Mouse (Mus musculus): ENCODE data around the gene Tbc1d13. TPM values are rescaled to one million over a fixed set of nuclear protein-coding genes. Genes with fewer than 3 reads are reported as not detected.
A peak's percentile ranks its signal among the peaks of the same experiment; 100 is the strongest.

Gene Tbc1d13
- 10 to 100 TPM; 49.6 to 53.3 TPM for total RNA-seq (2021)
- long read RNA-seq, experiment 1, partial matches to known transcripts = 0 of 3 reads
- long read RNA-seq, experiment 1, other reads (novel, unspliced or antisense) = 3 of 3 reads
- long read RNA-seq, experiment 2, partial matches to known transcripts = 0 of 4 reads
- long read RNA-seq, experiment 2, other reads (novel, unspliced or antisense) = 4 of 4 reads

- peak within 1 kb of the TSS; percentile 83 for H3K27ac ChIP-seq
- no peak for TF ChIP-seq CTCF (IDR thresholded peaks at IDR 0.05)
- H3K4me3 ChIP-seq = peak within 1 kb of the TSS; percentile 96
- peak; percentile 97 to 98 for DNase-seq (ENCODE audit: extremely low spot score in 1 of 2, low spot score in 2 of 2)
- intact Hi-C loops (cut with DNase I) = loop anchor here (5.0 kb wide), 1 partner anchor 39 kb away; the partner anchor contains the start of gene Endog
Measured at GRCm38 (mm10) chr2:30133613-30134377, at the start of gene Tbc1d13. TSS of gene Tbc1d13 (plus strand) at chr2:30133746.

DNA sequence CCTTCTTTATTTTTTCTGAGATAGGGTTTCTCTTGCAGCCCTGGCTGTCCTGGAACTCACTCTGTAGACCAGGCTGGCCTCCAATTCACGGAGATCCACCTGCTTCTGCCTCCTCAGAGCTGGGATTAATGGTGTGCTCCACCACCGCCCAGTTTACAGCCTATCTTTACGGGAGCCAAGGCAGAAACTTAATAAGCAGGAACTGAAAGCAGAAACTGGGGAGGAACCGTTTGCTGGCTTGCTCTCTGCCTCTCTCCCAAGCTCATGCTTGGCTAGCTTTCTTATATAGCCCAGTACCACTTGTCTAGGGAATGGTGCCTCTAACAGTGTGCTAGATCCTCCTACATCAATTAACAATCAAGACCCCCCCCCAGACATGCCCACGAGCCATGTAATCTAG, 49.4 kb upstream of the Tbc1d13 start:
- DNase-seq (ENCODE audit: extremely low spot score in 1 of 2, low spot score in 2 of 2) = no peak
- no peak for TF ChIP-seq CTCF (IDR thresholded peaks at IDR 0.05)
- intact Hi-C loops (cut with DNase I) = no loop called here

DNA sequence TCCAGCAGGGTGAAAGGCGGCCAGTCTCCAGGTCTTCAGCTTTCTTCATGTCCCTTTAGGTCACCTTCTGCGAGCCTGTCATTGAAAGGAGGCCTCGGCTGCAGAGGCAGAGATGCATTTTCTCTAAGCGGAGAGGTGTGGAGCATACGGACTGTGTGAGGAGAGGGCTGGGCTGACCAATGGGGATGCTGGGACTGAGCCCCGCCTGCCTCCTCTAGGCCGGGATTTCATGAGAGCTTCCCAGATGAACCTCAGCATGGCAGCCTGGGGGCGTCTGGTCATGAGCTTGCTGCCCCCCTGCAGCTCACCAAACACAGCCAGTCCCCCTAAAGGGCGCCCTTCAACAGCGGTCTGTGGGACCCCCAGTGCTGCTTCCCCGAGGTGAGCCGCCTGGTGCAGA, 48.9 kb upstream of the Tbc1d13 start:
- TF ChIP-seq CTCF (IDR thresholded peaks at IDR 0.05) = no peak
- H3K4me3 ChIP-seq = no peak overlapping the region
- intact Hi-C loops (cut with DNase I) = no loop called here
- no peak for DNase-seq (ENCODE audit: extremely low spot score in 1 of 2, low spot score in 2 of 2)
- no peak overlapping the region for H3K27ac ChIP-seq

More for the DNA sequence above, 49.4 kb upstream of the Tbc1d13 start:
- no peak overlapping the region for H3K27ac ChIP-seq
- H3K4me3 ChIP-seq = no peak overlapping the region

DNA sequence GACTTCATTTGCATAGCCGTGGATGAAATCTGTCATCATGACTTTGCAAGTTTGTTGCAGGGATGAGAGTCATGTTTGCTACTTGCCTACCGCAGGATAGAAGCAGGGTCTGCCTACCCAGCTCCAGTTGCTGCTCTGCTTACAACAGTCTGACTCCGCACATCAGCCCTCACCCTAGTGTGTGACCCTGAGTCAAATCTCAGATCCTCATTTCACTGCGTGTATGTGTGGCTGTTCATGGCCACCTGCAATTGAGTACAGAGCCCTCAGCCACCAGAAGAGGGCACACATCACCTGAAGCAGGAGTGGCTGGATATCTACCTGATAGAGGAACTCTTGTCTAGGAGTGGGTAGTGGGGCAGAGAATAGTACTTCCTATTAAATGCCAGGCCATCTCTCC, 46.2 kb upstream of the Tbc1d13 start:
- H3K27ac ChIP-seq = no peak overlapping the region
- no peak overlapping the region for H3K4me3 ChIP-seq
- intact Hi-C loops (cut with DNase I) = no loop called here
- TF ChIP-seq CTCF (IDR thresholded peaks at IDR 0.05) = no peak; the same call in 1 of the 2 replicates
- DNase-seq (ENCODE audit: extremely low spot score in 1 of 2, low spot score in 2 of 2) = no peak

DNA sequence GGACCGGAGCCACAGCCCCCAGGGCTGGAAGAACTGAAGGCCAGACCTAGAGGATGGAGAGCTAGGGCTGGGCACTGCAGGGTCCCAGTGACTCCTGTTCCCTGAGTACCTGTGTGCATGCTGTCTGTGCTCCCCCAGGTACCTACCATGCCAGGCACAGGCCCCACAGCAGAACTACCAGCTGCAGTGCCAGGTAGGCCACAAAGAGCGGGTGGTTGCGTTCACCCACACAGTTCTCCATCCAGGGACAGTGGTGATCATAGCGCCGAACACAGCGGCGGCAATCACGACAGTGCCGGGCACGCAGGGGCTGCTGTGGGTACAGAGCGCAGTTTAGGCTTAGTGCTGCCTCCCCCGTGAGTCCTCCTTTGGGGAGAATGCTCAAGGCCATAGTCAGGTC, 42.0 kb upstream of the Tbc1d13 start:
- H3K27ac ChIP-seq = no peak overlapping the region
- TF ChIP-seq CTCF (IDR thresholded peaks at IDR 0.05) = no peak
- H3K4me3 ChIP-seq = no peak overlapping the region
- no peak for DNase-seq (ENCODE audit: extremely low spot score in 1 of 2, low spot score in 2 of 2)
- intact Hi-C loops (cut with DNase I) = no loop called here

DNA sequence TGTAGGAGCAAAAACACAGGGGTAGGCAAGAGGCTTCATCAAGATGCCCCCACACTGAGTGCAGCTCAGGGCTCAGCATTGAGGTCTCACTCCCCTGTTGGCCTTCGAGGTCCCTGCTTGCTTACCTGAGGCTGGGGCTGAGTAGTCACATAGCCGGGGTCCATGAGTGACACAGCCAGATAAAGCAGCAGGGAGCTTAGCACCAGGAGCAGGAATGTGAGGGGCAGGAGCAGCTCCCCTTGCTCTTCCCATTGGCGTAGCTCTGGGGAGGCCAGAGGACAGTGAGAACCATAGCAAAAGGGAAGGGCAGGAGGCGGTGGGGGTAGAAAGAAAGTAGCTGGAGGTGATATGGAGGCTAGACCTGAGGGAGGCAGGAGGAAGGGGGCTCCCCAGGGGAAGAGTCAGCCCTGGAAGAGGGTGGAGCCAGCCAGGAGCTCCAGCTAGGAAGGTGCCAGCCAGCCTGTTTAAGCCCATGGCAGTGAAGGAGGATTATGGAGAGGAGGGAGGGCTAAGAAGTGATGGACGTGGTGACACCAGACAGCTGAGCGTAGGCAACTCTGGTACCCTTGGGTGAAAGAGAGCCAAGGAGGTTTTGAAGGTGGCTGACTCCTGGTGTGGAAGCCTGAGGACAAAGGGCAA, 41.1 kb upstream of the Tbc1d13 start:
- no peak for TF ChIP-seq CTCF (IDR thresholded peaks at IDR 0.05)
- Histone ChIP-seq H3K4me3 (no peak overlapping the region), H3K27ac (no peak overlapping the region)
- intact Hi-C loops (cut with DNase I) = no loop called here
- no peak for DNase-seq (ENCODE audit: extremely low spot score in 1 of 2, low spot score in 2 of 2)

DNA sequence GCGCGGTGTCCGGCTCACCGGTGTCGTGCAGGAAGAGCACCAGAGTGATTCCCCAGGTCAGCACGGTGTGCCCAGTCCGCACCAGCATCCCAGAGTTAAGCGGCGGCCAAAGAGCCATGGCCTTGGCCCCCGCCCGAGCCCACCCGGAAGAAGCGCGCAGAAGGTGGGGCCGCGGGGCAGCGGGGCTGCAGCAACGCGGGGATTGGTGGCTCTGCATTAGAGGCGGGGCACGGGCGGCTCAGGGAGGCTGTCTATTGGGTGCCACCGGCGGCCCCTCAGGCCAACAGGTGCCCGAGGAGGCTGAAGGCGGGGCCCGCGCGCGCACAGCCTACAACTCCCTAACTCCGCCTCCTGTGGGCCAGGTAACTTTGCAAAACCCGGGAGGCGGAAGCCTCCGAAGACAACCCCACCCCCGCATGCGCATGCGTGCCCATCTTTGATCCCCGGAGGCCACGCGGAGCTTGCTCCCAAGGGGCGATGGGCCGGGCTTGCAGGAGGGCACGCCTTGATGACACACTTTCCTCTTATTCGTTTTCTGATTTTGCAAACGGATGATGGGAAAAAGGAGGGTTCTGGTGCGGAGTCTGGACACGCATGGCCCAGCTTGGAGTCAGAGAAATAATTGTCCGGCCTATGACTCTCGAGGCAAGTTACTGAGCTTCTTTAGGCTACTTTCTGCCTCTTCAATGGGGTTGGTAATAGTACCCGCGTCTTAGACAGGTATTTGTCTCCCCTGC, 39.9 kb upstream of the Tbc1d13 start, which contains the start of gene Zdhhc12:
Zdhhc12 (minus strand) TSS at position 178 of the 737 bp plus-strand sequence.
- no peak for TF ChIP-seq CTCF (IDR thresholded peaks at IDR 0.05)
- peak within 1 kb of the TSS; percentile 74 for H3K4me3 ChIP-seq
- intact Hi-C loops (cut with DNase I) = no loop called here
- peak; percentile 84 to 93 for DNase-seq (ENCODE audit: extremely low spot score in 1 of 2, low spot score in 2 of 2)
- H3K27ac ChIP-seq = peak within 1 kb of the TSS; percentile 66

GRCm38 (mm10) chr2:30094208-30094588, 39.3 kb upstream of the Tbc1d13 start:
- H3K27ac ChIP-seq = peak overlapping the region; percentile 66

GRCm38 (mm10) chr2:30095882-30096527, 37.5 kb upstream of the Tbc1d13 start:
- Histone ChIP-seq H3K27ac (no peak overlapping the region), H3K4me3 (no peak overlapping the region)
- DNase-seq (ENCODE audit: extremely low spot score in 1 of 2, low spot score in 2 of 2) = no peak
- intact Hi-C loops (cut with DNase I) = loop anchor here (2.0 kb wide), 1 partner anchor 19 kb away; the partner anchor contains the start of gene Pkn3
- peak; percentile 64 for TF ChIP-seq CTCF (IDR thresholded peaks at IDR 0.05)

More at GRCm38 (mm10) chr2:30094208-30094588, 39.3 kb upstream of the Tbc1d13 start:
- intact Hi-C loops (cut with DNase I) = no loop called here
- DNase-seq (ENCODE audit: extremely low spot score in 1 of 2, low spot score in 2 of 2) = no peak
- H3K4me3 ChIP-seq = peak overlapping the region; percentile 74
- no peak for TF ChIP-seq CTCF (IDR thresholded peaks at IDR 0.05)

DNA sequence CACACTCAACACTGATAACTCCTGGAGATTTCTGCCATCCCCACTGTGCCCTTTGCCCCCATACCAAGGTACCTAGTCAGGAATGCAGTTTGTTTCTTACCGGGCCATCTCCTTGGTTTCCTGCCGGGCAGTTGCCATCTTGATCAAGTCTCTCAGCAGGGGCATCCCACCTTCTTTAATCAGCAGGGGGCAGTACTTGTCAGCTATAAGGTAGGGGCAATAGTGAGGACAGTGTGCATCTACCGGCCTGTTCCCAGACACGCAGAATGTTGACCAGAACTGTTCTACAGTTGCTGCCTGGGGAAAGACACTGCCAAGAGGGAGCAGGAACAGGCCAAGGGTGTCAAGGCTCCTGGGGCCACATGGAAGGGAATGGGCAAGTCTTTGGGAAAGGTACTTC, 33.3 kb upstream of the Tbc1d13 start:
- intact Hi-C loops (cut with DNase I) = no loop called here
- peak; percentile 12 for TF ChIP-seq CTCF (IDR thresholded peaks at IDR 0.05)
- Histone ChIP-seq H3K27ac (no peak overlapping the region), H3K4me3 (no peak overlapping the region)
- no peak for DNase-seq (ENCODE audit: extremely low spot score in 1 of 2, low spot score in 2 of 2)

GRCm38 (mm10) chr2:30106364-30106763, 27.2 kb upstream of the Tbc1d13 start:
- peak; percentile 67 for TF ChIP-seq CTCF (IDR thresholded peaks at IDR 0.05)
- no peak overlapping the region for H3K27ac ChIP-seq
- no peak for DNase-seq (ENCODE audit: extremely low spot score in 1 of 2, low spot score in 2 of 2)
- intact Hi-C loops (cut with DNase I) = no loop called here
- no peak overlapping the region for H3K4me3 ChIP-seq

Measured in left cerebral cortex, adult 2 months (tissue).